Mouse (Mus musculus) neural tube, embryonic 10.5 days (tissue): ENCODE measurements around the gene Rhod.
"Not testable (repeated sequence)": the region's sequence is repeated elsewhere in the genome, so short reads cannot be mapped to it uniquely, and the experiment has no call there.

Source experiments
- DNase-seq: peaks from one replicate; pipeline ENCODE4 v3.0.0-alpha.2; 2017; ENCODE audit warnings: low spot score; ENCODE audit errors: extremely low spot score

The Rhod gene

DNA sequence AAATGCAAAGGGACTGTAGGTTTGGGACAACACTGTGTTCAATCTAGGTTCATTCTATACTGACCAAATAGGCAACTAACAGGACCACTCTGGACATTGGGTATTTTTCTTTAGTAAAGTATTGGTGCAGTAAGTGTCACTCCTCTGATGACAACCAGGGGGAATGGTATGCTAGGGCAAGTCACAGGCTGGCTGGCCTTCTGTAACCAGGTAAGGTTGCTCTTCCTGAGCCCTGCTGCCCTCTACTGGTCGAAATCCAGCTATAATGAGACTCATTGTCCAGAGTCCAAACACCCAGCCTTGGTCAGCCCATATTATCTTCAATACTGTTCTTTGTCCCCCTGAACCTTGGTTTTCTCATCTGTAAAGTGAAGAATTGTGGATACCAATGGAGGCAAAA, 22.0 kb downstream of the Rhod start:
- DNase-seq = peak; percentile 41

- no peak for DNase-seq
Observed at GRCm38 (mm10) chr19:4414631-4415030, 24.6 kb downstream of the Rhod start.

DNA sequence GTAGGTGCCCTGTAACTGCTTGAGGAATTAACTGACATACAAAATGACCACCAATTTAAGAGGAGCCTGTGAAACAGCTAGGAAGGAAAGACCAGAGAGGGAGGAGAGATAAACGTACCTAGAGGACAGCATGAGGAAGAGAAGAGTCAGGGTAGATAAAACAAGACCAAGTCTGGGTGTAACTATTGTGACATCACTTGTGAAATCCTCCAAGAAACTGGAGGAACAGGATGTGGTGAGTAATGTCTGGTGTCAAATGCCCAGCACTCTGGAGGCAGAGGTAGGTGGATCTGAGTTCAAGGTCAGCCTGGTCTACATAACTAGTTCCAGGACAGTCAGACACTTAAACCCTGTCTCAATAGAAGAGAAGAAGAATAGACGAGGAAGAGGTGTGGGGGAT, 30.2 kb downstream of the Rhod start:
- no peak for DNase-seq

- no peak for DNase-seq
Observed at GRCm38 (mm10) chr19:4404840-4405239, 34.4 kb downstream of the Rhod start.

DNA sequence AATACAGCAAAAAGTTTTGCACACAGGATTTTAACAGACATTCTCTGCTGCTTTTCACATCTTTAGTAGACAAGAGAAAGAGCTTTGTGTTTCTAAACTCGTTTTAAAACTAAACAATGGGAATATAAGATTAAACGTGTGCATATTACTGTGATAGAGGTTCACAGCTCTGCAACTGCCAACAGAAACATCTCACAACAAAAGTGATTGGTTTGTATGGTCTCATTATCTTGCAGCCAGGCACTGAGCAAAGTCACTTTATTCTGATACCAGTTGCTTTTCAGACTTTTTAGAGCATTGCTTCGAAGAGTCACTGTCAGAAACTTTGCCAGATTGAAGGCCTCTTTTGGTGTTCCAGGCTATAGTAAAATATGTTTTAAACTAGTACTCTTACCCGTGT, 40.3 kb downstream of the Rhod start:
- DNase-seq = no peak

DNA sequence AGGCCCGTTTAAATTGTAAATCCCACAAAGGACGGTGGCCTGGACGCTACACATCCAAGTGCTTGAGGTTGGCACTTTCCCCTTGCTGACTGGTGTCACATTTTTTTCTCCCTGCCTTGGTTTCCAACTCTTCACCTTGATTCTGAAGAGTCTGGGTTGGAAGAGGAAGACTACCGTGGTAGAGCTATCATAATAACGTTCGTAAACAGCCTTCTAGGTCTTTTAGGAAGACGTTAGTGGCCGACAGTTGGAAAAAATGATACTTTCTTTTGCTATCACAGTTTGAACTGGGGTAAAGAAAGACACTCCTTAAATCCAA, 40.6 kb downstream of the Rhod start:
- DNase-seq = no peak

GRCm38 (mm10) chr19:4397798-4398629, 41.2 kb downstream of the Rhod start, which contains the start of gene Kdm2a:
TSS of gene Kdm2a (minus strand) at chr19:4398285.
- DNase-seq = peak; percentile 79

- DNase-seq = peak; percentile 99
Observed at GRCm38 (mm10) chr19:4396998-4397797, 42.0 kb downstream of the Rhod start.

DNA sequence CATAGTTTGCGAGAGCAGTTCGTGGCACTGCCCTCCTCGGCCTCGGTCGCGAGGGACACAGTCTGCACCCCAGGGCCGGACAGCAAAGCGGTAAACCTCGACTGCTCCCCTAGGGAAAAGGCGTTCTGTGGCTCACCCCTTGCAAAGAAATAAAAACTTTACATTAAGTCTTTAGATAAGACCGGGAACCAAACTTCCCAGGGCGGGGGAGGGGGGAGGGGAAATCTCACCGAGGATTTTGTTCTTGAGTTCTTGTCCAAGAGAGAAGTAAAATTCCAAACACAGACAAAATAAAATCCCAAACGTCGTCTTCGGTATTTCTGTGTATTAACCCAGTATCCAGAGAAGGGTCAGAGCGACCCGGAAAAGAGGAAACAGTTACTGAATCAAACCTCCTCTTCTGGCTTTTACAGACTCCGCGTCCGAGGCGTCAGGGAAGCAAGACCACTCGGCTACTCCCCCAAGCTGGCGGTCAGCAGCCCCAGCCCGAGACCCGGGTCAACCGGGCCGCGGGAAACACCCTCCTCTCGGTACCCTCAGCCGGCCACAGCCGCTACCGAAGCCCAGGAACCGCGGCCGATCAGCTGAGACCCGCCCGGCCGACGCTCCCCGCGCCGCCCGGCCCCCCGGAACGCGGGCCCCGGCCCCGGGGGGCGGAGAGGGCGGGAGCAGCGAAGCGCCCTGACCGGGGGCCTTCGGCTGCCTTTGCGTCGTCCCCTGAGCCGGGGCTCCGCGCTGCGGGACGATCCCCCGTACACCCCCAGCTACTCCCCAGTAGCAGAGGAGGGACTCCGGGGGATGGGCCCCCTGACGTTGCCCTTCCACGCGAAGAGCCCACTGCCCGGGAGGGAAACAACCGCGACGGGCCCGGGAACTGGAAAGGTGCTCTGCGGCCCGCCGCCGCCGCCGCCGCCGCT, 42.9 kb downstream of the Rhod start:
- peak; percentile 51 for DNase-seq

DNA sequence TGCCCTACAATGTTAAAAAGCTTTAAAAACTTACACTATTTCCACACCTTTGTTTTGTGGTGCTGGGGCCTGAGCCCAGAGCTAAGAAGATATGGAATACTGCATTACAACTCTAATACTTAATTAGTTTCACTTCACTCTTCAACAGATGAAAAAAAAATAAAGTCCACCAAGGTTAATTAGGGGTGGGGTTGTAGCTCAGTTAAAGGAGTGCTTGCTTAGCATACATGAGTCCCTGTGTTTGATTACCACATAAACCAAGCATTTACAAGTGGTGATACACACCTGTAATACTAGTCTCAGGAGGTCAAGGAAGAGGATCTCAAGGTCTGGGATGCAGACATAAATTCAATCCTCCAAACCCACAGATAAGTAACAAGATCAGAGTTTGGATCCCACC, 52.0 kb downstream of the Rhod start:
- DNase-seq = no peak

- DNase-seq = no peak
Observed at GRCm38 (mm10) chr19:4385026-4385425, 54.2 kb downstream of the Rhod start.

GRCm38 (mm10) chr19:4384322-4384721, 54.9 kb downstream of the Rhod start:
- no peak for DNase-seq

DNA sequence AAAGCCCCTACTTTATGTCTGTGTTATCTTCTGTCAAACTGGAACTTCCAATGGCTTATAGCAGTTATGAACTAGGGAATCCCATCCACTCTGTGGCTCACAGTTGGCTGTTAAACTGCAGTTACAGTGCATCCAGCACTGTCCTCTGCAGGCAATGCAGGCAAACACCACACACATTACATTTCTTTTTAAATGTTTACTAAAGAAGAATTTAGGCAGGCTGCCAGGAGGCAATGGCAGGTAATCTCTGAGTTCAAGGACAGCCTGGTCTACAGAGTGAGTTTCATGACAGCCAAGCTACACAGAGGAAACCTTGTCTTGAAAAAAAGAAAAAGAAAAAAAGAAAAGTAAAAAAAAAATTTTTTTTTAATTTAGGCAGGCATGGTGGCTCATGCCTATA, 55.9 kb downstream of the Rhod start:
- DNase-seq = no peak

DNA sequence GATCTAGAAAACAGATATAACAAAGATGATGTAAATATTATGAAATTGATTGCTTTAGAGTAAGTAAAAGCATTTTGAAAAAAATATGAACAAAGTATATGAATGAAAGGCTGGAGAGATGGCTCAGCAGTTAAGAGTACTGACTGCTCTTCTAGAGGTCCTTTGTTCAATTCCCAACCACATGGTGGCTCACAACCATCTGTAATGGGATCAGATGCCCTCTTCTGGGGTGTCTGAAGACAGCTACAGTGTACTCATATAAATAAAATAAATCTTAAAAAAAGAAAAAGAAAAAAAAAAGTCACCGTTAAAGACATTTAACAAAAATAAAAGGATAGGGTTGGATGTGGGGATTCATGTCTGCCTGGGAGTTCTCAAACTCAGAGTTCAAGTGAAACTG, 56.9 kb downstream of the Rhod start:
- not testable (repeated sequence) for DNase-seq
